Mouse (Mus musculus) bone marrow macrophage, adult 2 months (primary cell): ENCODE results near the gene Gm12184.

Experiments used
- CTCF ChIP-seq: IDR thresholded peaks from 2 replicates; pipeline ENCODE4 v1.5.1; 2012; ENCODE audit warnings: low read depth, mild to moderate bottlenecking, low read length, moderate library complexity
- POLR2A ChIP-seq: IDR thresholded peaks from 2 replicates; pipeline ENCODE4 v1.6.1; 2012; ENCODE audit warnings: mild to moderate bottlenecking, low read depth, low read length, borderline replicate concordance

GRCm38 (mm10) chr11:48816800-48817665, 9.4 kb downstream of the Gm12184 start, which contains the start of gene Trim41:
- TF ChIP-seq CTCF (no peak), POLR2A (no peak)
